Mouse (Mus musculus) layer of hippocampus, postnatal 14 days (tissue): ENCODE measurements around the gene Fgfr2. TPM values are rescaled to one million over a fixed set of nuclear protein-coding genes. Genes with fewer than 3 reads are reported as not detected.
A peak's percentile ranks its signal among the peaks of the same experiment; 100 is the strongest.

Source experiments
- DNase-seq, 2 experiments: peaks; one replicate each; pipeline ENCODE4 v3.0.0; 2021 to 2022; ENCODE audit warnings: low spot score in 2 of 2, mixed read lengths in 1 of 2
- total RNA-seq, 2 experiments: library from RNA; stranded (reverse); gene quantifications; 2 replicates each; pipeline ENCODE4 v1.2.3; 2021

The Fgfr2 gene
- total RNA-seq, 2 experiments from 2014 or later, result 38.3 to 40.2 TPM

DNA sequence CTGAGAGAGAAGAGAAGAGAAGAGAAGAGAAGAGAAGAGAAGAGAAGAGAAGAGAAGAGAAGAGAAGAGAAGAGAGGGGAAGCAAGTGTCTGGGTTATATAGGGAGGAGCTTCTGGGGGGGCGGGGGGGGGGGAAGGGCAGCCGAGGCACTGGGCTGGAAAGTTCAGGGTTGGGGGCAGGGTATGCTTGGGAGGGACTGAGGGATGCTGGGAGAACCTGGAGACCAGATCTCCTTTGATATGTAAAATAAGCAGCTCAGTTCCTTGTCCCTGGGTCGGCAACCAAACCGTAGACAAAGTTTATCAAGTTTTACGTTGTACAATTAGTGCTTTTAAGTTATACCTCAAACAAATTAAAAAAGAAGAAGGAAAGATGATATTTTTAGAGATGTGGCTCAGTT, 2263.2 kb downstream of the Fgfr2 start:
- DNase-seq, result no peak

- DNase-seq, result no peak
These were observed 2265.2 kb downstream of the Fgfr2 start for GRCm38 (mm10) chr7:130857973-130858372.

GRCm38 (mm10) chr7:130855681-130856080, 2267.5 kb downstream of the Fgfr2 start:
- DNase-seq, result no peak

GRCm38 (mm10) chr7:130854684-130855292, 2268.4 kb downstream of the Fgfr2 start:
- DNase-seq, result no peak

DNA sequence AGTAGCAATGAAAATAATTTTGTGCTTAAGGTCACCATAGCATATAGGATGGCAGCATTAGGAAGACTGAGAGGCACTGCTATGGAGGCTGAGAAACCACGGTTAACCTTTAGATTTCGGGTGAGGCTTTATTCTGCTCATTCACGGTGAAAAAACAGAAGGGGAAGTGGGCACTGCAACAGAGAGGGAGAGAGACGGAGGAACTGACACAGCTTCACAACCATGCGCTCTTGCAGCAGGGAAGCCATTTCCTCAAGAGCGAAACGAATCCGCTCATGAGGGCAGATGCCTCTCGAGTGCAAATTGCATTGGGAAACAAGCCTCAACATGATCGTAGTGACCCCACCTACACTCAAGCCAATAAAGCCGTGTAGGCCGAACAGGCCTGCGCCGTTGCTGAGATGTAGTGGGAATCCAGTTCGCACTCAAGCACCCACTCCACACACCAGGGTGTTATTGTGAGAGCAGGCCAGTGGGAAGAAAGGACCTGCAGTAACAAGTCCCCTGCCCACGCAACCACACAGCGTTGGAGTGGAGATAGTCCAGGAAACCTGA, 2275.9 kb downstream of the Fgfr2 start:
- DNase-seq, result no peak

GRCm38 (mm10) chr7:130839380-130840100, 2283.6 kb downstream of the Fgfr2 start:
- no peak for DNase-seq

DNA sequence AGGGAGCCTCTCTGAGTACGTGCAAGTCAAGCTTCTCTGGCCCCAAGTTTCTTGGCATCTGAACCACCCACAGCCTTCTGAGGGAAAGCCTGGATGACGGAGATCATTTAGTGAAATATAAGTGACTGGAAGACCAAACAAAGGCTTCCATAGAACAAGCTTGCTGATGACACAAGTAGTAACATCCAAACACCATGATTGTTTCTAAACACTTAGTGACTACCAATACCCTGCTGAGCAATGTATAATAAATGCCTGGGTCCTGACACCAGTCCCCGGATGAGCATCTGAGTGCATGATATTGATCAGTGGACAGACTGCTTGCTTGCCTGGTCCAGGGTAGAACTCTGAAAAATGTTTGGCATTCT, 2284.5 kb downstream of the Fgfr2 start:
- no peak for DNase-seq

- DNase-seq, result peak; percentile 33 to 34
These were observed 2285.1 kb downstream of the Fgfr2 start for GRCm38 (mm10) chr7:130837941-130838657.

DNA sequence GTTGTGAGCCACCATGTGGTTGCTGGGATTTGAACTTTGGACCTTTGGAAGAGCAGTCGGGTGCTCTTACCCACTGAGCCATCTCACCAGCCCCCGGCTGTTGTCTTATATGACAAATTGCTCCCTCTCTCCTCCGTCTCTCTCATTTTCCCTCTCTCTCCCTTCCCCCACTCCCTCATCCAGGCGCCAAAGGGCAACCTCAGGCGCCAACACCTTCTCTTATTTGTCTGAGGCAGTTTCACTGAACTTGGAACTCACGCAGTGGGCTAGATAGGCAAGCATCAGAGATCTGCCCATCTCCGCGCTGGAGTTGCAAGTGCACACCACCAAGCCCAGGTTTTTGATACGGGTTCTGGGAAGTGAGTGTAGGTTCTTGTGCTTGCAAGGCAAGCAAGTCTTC, 2287.1 kb downstream of the Fgfr2 start:
- no peak for DNase-seq

DNA sequence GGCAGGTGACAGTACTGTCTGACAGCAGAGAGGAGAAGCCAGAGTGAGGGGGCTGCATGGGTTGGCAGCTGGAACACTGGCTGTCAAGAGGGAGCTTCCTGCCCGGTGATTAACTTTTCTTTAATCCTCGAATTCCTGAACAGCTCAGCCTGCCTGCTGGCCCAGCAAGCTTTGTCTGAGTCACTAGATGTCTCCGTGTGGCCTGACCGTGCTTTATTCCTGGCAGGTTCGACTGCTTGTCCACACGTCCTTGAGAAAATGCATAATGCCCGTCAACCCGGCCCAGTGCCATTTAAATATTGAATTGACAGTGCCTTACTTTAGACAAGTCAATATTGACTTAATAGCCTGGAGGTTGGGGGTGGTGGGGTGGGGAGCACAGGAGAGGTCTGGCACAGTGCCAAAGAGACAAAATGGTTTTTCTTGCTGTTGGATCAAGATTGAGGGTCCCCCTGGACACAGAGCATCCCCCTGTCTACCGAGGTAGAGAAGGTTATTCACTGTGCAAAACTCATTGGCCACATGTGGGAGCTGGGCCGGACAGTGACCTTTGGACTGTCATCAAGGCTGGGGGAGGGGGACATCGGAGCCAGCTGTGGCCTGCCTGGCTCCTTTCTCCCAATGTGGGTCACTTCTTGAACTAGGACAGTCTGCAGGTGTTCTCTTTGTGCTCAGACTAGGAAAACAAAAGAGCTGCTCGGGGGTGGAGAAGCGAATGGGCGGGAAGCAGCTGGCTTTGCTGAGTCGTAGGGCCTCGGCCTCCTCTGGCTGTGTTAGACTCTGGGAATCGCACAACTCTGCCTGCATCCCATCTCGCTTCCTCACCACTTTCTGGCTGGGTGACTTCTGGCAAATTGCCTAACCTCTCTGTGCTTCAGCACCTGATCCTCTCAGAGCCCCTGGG, 2287.9 kb downstream of the Fgfr2 start:
- DNase-seq, result no peak

DNA sequence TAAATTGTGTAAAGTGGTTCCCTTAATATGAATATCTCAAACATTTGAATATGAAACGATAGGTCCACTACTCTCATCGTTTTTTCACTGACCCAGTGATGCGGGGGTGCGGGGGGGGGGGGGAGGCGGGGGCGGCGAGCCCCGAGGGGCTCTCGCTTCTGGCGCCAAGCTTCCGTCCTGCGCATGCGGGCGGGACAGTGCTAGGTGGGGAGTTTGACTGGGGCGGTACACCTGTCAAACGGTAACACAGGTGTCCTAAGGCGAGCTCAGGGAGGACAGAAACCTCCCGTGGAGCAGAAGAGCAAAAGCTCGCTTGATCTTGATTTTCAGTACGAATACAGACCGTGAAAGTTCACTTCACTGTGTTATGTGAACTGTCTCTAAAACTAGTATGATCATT, 2288.9 kb downstream of the Fgfr2 start:
- no peak for DNase-seq

DNA sequence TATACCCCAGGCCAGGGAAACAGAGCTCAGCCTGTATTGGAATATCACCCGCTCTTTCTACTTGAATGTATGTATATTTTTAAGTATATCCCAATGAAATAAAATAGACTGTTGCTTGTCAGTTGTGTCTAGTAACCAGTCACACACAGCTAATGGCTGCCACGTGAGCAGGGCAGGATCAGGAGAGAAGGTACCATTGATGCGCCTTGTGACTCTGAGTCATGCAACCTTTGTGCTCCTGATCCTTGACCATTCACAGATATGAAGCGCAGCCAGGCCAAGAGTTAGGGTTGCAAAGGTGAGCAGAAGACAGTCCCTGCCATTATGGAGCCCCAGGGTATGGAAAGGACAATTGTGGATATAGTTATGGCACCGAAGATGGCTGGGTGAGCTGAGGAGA, 2291.6 kb downstream of the Fgfr2 start:
- no peak for DNase-seq

- no peak for DNase-seq
These were observed 2294.7 kb downstream of the Fgfr2 start for GRCm38 (mm10) chr7:130828475-130828874.

- DNase-seq, result no peak
These were observed 2295.2 kb downstream of the Fgfr2 start for GRCm38 (mm10) chr7:130827844-130828403.

DNA sequence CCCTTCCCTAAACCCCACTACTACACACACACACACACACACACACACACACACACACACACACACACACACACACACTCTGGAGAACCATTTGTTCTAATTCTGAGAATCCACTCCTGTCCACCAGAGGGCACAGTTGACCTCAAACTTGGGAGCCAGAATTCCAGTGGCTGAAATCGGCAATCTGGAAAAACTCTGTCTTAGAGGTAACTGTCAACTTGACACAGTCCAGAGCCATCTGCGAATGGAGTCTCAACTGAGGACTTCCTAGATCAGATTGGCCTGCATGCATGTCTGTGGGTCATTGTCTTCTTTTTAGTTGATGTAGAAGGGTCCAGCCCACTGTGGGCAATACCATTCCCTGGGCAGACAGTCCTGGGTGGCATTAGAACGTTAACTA, 2295.7 kb downstream of the Fgfr2 start:
- peak; percentile 46 to 51 for DNase-seq

DNA sequence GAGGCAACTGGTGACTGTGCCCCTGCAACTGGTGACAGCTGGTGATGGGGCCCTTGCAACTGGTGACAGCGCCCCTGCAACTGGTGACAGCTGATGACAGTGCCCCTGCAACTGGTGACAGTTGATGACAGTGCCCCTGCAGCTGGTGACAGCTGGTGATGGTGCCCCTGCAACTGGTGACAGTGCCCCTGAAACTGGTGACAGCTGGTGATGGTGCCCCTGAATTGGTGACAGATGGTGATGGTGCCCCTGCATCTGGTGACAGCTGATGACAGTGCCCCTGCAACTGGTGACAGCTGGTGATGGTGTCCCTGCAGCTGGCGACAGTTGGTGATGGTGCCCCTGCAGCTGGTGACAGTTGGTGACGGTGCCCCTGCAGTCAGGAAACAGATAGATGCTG, 2296.8 kb downstream of the Fgfr2 start:
- DNase-seq, result no peak

DNA sequence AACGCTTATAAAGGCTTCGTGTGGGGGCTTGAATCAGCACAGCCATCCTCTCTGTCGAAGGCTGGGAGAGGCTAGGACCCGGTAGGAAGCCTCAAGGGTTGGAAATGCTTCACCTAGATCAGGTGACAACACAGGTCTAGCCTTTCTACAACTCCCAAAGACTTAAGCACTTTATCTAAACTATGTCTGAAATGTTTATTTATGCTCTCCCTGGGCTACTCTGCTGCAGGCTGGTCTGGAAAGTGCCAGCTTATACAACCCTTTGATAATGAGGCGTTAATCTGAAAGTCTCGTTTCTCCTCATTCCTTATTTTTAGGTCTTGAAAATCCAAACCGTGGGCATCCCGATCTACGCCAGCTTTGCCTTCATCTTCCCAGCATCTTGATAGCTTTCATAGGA, 2299.2 kb downstream of the Fgfr2 start:
- DNase-seq, result no peak

- DNase-seq, result no peak
These were observed 2303.5 kb downstream of the Fgfr2 start for GRCm38 (mm10) chr7:130819624-130820023.

DNA sequence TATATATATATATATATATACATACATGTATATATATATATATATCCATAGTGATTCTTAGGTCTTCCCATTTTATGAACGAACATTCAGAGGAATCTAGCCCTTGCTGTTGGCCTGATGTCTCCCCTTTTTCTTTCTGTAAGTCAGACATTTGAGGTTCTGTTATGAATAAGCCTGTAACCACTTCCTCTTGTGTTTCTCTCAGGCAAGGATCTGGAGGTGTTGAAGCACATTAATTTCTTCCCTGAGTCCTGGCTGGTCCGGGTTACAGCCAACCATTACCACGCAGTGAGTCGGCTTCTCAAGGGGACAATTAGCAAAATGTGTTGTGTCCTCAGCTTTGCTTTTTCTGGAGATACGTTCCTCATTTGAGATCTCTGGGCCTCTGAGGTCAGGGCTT, 2304.3 kb downstream of the Fgfr2 start:
- DNase-seq, result no peak

GRCm38 (mm10) chr7:130816243-130816642, 2306.9 kb downstream of the Fgfr2 start:
- no peak for DNase-seq

DNA sequence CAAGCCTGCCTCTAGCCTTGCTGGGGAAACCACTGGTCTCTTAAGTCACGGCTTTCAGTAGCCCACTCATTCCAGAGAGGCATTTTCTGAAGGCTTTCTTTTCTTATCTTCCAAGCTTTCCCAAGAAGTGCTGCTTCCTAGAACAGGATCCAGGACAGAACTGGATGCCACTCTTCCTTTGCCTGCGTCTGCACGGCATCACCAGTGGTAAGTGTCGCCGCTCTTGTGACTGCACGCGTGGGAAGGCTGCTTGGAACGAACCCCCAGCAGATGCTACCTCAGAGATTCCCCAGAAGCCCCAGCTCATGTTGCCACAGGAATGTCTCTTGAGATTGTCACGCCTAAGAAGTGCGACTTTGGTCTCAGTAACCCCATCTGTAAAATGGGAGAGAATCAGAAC, 2307.5 kb downstream of the Fgfr2 start:
- no peak for DNase-seq
